Mouse (Mus musculus) midbrain, embryonic 15.5 days (tissue): Measurements from ENCODE around the gene BC028528. TPM values are rescaled to one million over a fixed set of nuclear protein-coding genes. Genes with fewer than 3 reads are reported as not detected.
"Not testable (repeated sequence)": the region's sequence is repeated elsewhere in the genome, so short reads cannot be mapped to it uniquely, and the experiment has no call there.

Source experiments
- ATAC-seq: fragments of 200-750 bp; cut with Nextera tagmentation; replicated peaks from 2 replicates; pipeline ENCODE4 v1.8.0; 2017; ENCODE audit warnings: moderate TSS enrichment
- H3K27ac ChIP-seq: fragments of 300-500 bp; sonication (generic); 2 replicates; pipeline ENCODE4 v1.5.1; 2015; ENCODE audit warnings: mild to moderate bottlenecking, inconsistent platforms
- H3K27me3 ChIP-seq: fragments of 300-500 bp; sonication (generic); replicated peaks from 2 replicates; pipeline ENCODE4 v1.6.1; 2015; ENCODE audit warnings: inconsistent platforms
- H3K36me3 ChIP-seq: fragments of 300-500 bp; sonication (generic); replicated peaks from 2 replicates; pipeline ENCODE4 v1.6.1; 2015; ENCODE audit warnings: inconsistent platforms
- H3K4me1 ChIP-seq: fragments of 300-500 bp; sonication (generic); 2 replicates; pipeline ENCODE4 v1.6.1; 2015; ENCODE audit warnings: inconsistent platforms
- H3K4me2 ChIP-seq: fragments of 300-500 bp; sonication (generic); 2 replicates; pipeline ENCODE4 v1.6.1; 2015; ENCODE audit warnings: inconsistent platforms, mild to moderate bottlenecking, moderate library complexity
- H3K4me3 ChIP-seq: fragments of 300-500 bp; sonication (generic); 2 replicates; pipeline ENCODE4 v1.5.1; 2015; ENCODE audit warnings: mild to moderate bottlenecking, inconsistent platforms
- H3K9ac ChIP-seq: fragments of 300-500 bp; sonication (generic); 2 replicates; pipeline ENCODE4 v1.6.1; 2015; ENCODE audit warnings: mild to moderate bottlenecking, inconsistent platforms
- H3K9me3 ChIP-seq: fragments of 300-500 bp; sonication (generic); 2 replicates; pipeline ENCODE4 v1.6.1; 2016; ENCODE audit warnings: inconsistent platforms
- WGBS: fragments of 180-500 bp; shearing (Covaris S2); methylation state at CpG from one replicate; pipeline ENCODE4 v1.1.7; 2015; ENCODE audit warnings: mixed read lengths; 5-methylcytosine and 5-hydroxymethylcytosine counted together
- polyA plus RNA-seq: library from polyadenylated mRNA; unstranded; fragments of >200 nt; fragmentation: Nextera tagmentation; extraction: Ambion mirVana; gene quantifications from 2 replicates; pipeline ENCODE4 v1.2.1, GENCODE M21; 2015

Gene BC028528
- polyA plus RNA-seq, 1 experiment from 2014 or later = 18.8 TPM

DNA sequence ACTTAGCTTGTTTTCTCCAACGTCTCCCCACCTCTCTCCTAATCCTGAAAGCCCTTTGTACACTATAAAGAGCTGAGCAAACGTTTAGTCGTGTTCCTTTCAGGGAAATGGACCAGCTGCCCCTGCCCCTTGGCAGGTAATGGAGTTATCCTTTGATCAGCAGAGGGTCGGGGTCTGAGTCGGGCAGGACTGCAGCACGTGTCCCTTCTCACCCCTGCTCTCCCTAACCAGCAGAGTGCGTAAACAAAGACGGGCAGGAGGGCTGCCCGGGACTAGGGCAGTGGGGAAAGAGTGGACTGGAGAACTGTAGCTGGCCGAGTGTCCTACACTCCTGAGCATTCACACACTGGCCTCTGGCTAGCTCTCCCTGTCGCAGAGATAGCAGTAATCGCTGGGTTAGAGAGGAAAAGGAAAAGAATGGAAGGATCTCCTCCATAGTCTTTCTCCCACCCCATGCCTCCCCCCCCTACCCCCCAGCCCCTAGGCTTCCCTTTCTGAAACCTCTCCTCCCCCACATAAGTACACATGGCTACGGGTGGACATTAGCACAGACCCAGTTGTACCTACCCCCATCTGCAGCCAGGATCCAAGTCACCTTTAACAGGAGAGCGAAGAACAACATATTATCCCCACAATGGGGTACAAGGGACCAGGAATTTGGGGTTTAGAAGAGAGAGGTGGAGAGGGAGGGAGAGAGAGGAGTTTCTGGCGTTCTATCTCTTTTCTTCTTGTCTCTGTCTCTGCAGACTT is 12.1 kb upstream of the BC028528 start:
- 5% methylated on average over 15 of the region's 15 CpGs for WGBS
- no peaks in the 10 kb centered on the region for H3K36me3 ChIP-seq
- peaks cover 16% of the 10 kb centered on the region; the same call in 1 of the 2 replicates for H3K27me3 ChIP-seq
- H3K27ac ChIP-seq = no peak overlapping the region
- peaks cover 34% of the 10 kb centered on the region for H3K4me1 ChIP-seq
- ATAC-seq = no peak
- peak overlapping the region; percentile 58 for H3K4me2 ChIP-seq
- H3K4me3 ChIP-seq = peak overlapping the region; percentile 28; the same call in 1 of the 2 replicates
- no peak overlapping the region for H3K9ac ChIP-seq
- no peaks in the 10 kb centered on the region for H3K9me3 ChIP-seq

DNA sequence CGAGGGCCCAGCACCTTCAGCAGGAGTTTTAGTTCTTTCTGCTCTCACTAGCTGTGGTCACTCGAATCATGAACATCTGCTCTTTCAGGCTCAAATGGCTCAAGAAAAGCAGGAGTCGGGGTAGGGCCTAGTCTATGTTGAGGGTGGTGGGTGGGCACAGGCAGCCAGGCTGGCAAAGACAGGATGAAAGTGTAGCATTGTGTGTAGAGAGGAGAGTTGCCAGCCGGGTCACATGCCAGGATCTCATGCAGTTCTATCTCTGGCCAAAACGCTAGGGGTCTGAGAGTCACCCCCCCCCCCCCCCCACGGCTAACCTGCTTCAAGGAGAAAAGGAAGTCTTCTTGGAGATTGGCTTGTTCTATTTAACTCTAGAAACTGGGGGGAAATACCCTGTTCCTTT is 10.8 kb upstream of the BC028528 start:
- no peak for ATAC-seq
- Histone ChIP-seq H3K4me3 (no peak overlapping the region), H3K4me1 (peaks cover 34% of the 10 kb centered on the region), H3K9me3 (no peaks in the 10 kb centered on the region), H3K36me3 (no peaks in the 10 kb centered on the region), H3K9ac (no peak overlapping the region), H3K4me2 (no peak overlapping the region), H3K27ac (no peak overlapping the region), H3K27me3 (peaks cover 14% of the 10 kb centered on the region; the same call in 1 of the 2 replicates)
- 29% methylated on average over 6 of the region's 6 CpGs for WGBS

DNA sequence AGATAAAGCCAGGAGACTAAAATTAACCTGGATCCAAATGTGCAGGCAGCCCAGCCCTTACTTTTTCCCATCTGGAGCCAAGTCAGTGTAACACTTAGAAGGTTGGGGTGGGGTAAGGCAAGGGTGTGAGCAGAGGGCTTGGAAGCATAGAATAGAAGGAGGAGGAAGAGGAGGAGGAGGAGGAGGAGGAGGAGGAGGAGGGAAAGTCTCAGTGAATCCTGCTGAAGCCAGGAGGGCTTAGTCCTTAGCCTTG is 10.5 kb upstream of the BC028528 start:
- no peak overlapping the region for H3K9ac ChIP-seq
- peaks cover 11% of the 10 kb centered on the region; the same call in 1 of the 2 replicates for H3K27me3 ChIP-seq
- H3K4me3 ChIP-seq = no peak overlapping the region
- H3K4me2 ChIP-seq = no peak overlapping the region
- no peak for ATAC-seq
- peaks cover 34% of the 10 kb centered on the region for H3K4me1 ChIP-seq
- H3K36me3 ChIP-seq = no peaks in the 10 kb centered on the region
- no peaks in the 10 kb centered on the region for H3K9me3 ChIP-seq
- H3K27ac ChIP-seq = no peak overlapping the region

DNA sequence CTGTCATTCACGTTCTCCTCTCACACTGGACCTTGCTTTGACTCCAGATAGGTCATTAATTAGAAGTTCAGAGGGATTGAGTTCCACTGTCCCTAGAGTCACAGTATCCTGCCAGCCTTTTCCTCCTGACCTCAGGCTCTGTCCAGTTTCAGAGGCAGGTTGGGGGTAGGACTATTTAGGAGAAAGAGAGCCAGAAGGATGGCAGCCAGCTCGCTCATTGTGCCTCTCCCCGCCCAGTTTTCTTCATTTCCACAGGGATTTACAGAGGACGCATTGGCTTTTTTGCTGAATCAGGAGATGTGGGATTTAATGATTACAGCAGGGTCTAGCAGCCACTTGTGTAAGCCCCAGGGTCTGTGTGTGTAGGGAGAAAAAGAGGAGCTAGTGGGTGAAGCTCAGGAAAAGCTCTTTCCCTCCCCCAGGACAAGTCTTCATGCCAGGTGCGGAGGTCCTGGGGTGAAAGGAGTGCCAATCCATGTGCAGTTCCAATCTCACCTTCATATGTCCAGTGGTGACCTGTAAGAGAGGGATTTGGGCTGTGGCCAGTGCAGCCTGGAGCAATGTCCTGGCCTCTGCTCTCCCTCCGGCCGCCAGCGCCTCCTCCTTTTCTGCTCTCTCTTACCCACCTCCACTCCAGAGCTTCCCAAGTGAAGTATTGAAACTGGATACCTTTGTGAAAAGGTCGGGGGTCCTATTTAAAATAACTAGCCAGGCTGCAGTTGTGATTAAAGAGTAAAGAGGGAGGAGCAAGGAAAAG is 10.0 kb upstream of the BC028528 start:
- Histone ChIP-seq H3K4me3 (no peak overlapping the region), H3K9me3 (no peaks in the 10 kb centered on the region), H3K4me1 (peaks cover 30% of the 10 kb centered on the region), H3K9ac (no peak overlapping the region), H3K27me3 (peaks cover 7% of the 10 kb centered on the region; the same call in 1 of the 2 replicates), H3K4me2 (no peak overlapping the region), H3K36me3 (no peaks in the 10 kb centered on the region), H3K27ac (no peak overlapping the region)
- ATAC-seq = no peak
- 64% methylated on average over 9 of the region's 9 CpGs for WGBS

DNA sequence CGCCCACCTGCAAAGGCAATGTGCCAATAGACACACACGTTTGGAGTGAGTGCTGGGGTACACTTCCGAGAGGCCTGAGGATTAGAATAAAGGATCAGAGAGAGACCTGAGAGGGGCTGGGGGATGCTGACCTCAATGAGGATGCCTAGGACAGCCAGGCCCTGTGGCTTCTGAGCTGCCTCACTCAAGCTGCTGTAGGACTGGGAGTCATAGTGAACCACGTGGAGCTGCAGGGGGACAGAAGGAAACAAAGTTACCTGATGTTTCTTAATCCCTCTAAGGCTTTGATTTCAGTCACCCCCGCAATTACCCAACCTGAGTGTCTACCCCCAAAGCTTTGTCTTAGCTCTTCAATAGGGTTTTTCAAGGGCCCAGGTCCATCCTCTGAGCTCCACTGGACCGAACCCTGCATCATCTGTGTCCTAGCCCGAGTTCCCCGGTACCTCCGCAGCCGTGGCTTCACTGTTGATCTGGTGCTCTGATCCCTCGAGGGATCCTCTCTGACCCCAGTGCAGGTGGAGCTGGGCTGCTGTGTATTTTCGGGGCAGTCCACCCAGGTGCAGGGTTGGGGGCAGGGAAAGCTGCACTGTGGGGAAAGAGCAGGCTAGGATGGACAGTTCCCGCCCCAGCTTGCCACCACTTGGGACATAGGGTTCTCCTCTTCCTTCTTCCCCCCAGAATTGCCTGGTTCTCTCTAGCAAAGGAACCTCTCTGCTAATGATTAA is 8.2 kb upstream of the BC028528 start:
- no peak overlapping the region for H3K4me3 ChIP-seq
- no peak for ATAC-seq
- H3K9ac ChIP-seq = no peak overlapping the region
- no peaks in the 10 kb centered on the region for H3K36me3 ChIP-seq
- H3K9me3 ChIP-seq = no peaks in the 10 kb centered on the region
- no peak overlapping the region for H3K4me2 ChIP-seq
- 0 out of 2 replicates have a peak, but pooled peaks cover 4% of the 10 kb centered on the region for H3K27me3 ChIP-seq
- peaks cover 24% of the 10 kb centered on the region for H3K4me1 ChIP-seq
- H3K27ac ChIP-seq = no peak overlapping the region
- WGBS = 82% methylated on average over 13 of the region's 13 CpGs

DNA sequence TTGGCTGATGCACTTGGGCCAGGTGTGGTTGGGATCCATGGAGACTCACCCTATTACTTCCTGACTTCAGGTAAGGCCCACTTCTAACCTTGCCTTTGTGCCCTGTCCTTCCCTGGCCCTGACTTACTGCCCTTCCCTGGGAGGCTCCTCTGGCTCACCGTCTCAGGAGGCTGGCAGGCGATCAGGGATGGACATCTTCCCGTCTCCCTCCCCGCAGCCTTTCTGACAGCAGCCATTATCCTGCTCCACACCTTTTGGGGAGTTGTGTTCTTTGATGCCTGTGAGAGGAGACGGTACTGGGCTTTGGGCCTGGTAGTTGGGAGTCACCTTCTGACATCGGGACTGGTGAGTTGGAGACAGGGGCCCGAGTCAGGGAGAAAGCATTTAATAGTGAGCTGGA is 3.7 kb upstream of the BC028528 start:
- not testable (repeated sequence) for H3K4me2 ChIP-seq, H3K27ac ChIP-seq, H3K36me3 ChIP-seq, H3K9ac ChIP-seq, H3K27me3 ChIP-seq, ATAC-seq, H3K9me3 ChIP-seq, H3K4me3 ChIP-seq
- 87% methylated on average over 7 of the region's 7 CpGs for WGBS
- H3K4me1 ChIP-seq = peaks cover 21% of the 10 kb centered on the region

DNA sequence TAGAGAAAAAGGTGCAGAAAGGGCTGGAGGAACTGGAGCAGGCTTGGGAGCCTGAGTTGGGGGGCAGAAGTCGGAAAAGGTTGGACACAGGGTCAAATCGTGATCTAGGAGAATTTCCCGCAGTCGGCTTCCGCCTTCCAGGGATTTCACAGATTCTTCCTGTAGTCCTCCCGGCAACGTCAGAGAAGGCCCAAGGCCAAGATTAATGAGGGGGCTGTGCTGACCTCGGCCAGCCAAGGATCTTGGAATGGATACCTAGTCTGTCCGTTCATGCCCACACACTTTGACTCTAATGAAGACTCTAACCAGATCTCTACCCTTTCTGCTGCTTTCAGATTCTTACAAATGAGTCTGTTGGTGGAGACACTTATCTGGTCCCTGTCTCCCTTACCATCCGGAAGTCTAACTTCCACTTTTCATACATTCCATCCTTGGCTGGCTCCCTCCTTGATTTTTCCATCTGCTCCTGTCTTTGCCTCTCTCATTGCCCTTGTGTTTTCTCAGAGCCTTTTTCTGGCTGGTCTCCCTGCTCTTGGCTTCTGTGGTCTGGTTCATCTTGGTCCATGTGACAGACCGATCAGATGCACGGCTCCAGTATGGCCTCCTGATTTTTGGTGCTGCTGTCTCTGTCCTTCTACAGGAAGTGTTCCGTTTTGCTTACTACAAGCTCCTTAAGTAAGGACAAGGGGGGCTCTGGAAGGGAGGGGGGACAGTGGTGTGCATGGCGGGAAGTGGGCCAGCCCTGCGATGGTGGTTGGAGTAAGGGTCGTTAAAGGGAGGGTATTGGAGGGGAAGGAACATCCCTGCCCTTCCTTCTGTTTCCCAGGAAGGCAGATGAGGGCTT is 2.7 kb upstream of the BC028528 start:
- Histone ChIP-seq H3K27me3 (no peaks in the 10 kb centered on the region), H3K9ac (peak overlapping the region; percentile 69), H3K27ac (peak overlapping the region; percentile 79), H3K36me3 (no peaks in the 10 kb centered on the region), H3K4me3 (peak overlapping the region; percentile 61), H3K4me1 (peaks cover 21% of the 10 kb centered on the region), H3K9me3 (no peaks in the 10 kb centered on the region), H3K4me2 (peak overlapping the region; percentile 67)
- no peak; the same call in 1 of the 2 replicates for ATAC-seq
- 22% methylated on average over 16 of the region's 16 CpGs for WGBS

DNA sequence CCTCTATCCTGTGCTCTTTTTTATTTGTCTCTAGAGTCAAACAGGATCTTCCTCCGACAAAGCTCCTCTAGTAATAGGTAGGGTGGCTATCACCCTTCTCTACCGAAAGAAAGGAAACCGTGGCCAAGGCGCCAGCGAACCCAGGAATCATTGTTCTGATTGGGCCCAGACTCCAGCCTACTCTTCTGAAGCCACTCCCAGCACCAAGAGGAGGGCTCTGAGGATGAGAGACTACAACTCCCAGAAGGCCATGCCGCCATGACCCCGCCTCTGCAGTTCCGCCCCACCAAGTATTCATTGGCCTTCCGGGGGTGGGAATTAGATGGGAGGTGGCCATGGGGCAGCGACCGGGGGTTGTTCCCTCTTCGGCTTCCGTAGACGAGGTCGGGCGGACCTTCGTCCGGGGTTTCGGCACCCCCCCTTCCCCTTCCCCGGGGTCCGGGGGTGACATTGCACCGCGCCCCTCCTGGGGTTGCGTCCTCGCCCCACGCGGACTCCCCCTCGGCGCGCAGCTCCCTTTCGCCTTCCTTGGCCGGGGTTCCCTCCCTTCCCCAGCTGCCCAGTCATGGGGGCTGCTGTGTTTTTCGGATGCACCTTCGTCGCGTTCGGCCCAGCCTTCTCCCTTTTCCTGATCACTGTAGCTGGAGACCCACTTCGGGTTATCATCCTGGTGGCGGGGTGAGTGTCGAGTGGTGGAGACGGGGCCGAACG is 2.0 kb upstream of the BC028528 start, which contains the start of gene Aph1a:
TSS of gene Aph1a (plus strand) at position 364 of the 711 bp plus-strand sequence.
- peak; percentile 98 for ATAC-seq
- Histone ChIP-seq H3K9ac (peak within 1 kb of the TSS; percentile 69), H3K4me2 (peak within 1 kb of the TSS; percentile 67), H3K4me1 (peaks cover 21% of the 10 kb centered on the region), H3K4me3 (peak within 1 kb of the TSS; percentile 61), H3K27ac (peak within 1 kb of the TSS; percentile 79)
- not testable (repeated sequence) for H3K36me3 ChIP-seq, H3K27me3 ChIP-seq, H3K9me3 ChIP-seq
- WGBS = 0% methylated on average over 34 of the region's 43 CpGs

DNA sequence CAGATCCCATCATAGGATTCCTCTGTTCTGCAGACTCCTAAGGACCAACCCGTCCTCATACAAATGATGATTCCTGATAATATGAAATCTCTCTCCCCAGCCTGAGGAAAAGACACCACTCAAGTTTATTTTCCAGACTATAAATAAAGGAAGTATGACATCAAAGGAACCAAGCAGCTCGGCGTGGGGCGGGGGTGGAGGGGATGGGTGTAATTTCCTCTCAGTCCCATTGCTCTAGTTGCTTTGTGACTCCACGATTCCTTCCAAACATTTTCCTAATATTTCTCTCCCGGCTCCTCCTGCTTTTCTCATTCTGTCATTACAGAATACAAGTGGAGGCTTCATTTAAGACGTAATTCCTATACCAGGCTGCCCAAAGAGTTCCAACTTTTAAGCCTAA is 1.3 kb upstream of the BC028528 start:
- Histone ChIP-seq H3K27ac (peak overlapping the region; percentile 79), H3K4me2 (peak overlapping the region; percentile 67), H3K4me1 (peaks cover 21% of the 10 kb centered on the region), H3K27me3 (no peaks in the 10 kb centered on the region), H3K9me3 (no peaks in the 10 kb centered on the region), H3K4me3 (peak overlapping the region; percentile 61), H3K36me3 (no peaks in the 10 kb centered on the region), H3K9ac (peak overlapping the region; percentile 35)
- 24% methylated on average over 7 of the region's 7 CpGs for WGBS
- ATAC-seq = no peak; the same call in 1 of the 2 replicates

DNA sequence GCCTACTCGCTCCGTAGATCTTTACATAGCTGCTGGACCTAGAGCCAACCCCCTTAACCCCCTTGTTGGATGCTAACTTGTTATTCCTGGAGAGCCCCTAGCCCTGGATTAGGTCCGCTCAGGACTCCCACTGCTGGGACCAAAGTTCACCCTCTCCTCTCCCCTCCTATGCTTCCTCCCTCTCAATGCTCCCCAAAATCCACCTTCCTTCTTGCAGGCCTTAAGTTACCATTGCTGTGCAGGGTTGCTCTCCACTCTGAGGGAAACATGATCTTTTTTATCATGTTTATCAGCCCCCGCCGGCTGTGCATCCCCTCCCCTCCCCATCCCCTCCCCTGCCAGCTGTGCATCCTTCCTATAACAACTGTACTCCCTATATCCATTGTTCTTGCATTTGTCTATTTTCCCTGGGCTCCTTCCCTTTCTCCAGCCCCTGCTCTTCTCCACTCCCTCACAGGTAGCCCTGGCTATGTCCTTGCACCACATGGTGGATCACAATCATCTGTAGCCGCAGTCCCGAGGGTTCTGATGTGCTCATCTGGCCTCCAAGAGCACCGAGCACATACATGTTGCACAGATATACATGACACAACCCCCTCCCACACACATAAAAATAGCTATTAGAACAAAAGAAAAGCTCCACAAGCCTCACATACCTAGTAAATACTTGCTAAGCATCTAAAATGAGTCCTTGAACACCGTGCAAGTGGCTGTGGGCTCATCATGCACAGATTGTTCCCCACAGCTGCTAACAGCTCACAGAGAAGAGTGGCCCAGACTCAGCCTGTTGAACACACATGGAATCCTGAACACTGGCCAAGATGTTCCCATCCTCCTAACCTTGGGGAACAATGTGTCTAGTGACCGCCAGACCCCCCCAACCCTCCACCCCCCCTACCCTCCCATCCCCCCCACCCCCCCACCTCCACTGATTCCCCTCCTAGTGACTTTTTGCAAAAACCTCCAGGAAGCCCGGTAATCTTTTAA is 554 bp upstream of the BC028528 start:
- Histone ChIP-seq H3K27me3 (no peaks in the 10 kb centered on the region), H3K4me3 (no peak overlapping the region), H3K9me3 (no peaks in the 10 kb centered on the region), H3K27ac (peak overlapping the region; percentile 79), H3K9ac (no peak overlapping the region), H3K36me3 (no peaks in the 10 kb centered on the region), H3K4me2 (no peak overlapping the region), H3K4me1 (peaks cover 21% of the 10 kb centered on the region)
- ATAC-seq = no peak
- 40% methylated on average over 11 of the region's 11 CpGs for WGBS
